Mouse (Mus musculus) kidney, adult 2 months (tissue): ENCODE measurements around the gene Sptssa.

ENCODE experiments used
- CTCF ChIP-seq: fragments of 200-500 bp; conservative IDR thresholded peaks from 2 replicates; pipeline ENCODE4 v1.5.1; 2011; ENCODE audit warnings: low read depth, mild to moderate bottlenecking, control low read depth, low read length, moderate library complexity, mixed read lengths; ENCODE audit not compliant: insufficient read depth, insufficient read length
- POLR2A ChIP-seq: fragments of 200-500 bp; IDR thresholded peaks from one replicate; pipeline ENCODE4 v1.6.1; 2011; ENCODE audit warnings: low read depth, low read length, control low read depth

DNA sequence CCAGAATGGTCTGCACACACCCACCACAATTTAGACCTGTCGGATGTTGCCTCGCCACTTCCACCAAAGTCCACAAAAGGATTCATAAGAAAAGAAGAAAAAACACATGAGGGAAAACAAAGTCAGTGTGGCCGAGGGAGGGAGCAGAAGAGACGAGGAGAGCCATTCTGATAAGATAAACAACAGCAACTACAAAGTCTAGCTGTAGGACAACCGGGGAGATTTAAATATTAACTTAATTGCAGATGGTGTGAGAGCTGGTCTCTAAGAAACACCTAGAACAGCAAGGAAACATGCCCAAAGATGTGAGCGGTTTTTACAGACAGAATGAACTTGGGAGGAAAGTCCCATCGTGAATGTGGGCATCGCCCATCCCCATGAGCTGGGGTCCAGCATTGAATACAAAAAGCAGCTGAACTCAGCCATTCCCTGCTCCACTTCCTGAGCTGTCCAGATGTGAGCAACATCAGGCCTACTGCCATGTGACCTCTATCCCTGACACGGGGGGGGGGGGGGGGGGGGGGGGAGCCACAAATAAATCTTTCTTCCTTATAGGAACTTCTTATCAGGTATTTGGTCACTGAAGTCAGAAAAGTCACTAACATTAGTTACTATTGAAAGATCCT is 52.7 kb downstream of the Sptssa start:
- no peak for TF ChIP-seq POLR2A
- no peak for TF ChIP-seq CTCF
